Mouse (Mus musculus) thymus, adult 2 months (tissue): Measurements from ENCODE around the gene Gm49486. TPM values are rescaled to one million over a fixed set of nuclear protein-coding genes. Genes with fewer than 3 reads are reported as not detected.

ENCODE experiments used
- DNase-seq: peaks from one replicate; pipeline ENCODE4 v3.0.0; 2021
- H3K27ac ChIP-seq: fragments of 200-500 bp; 2 replicates; pipeline ENCODE4 v1.5.1; 2012; ENCODE audit warnings: low read length, control low read depth; ENCODE audit not compliant: control insufficient read depth, insufficient read depth
- H3K27me3 ChIP-seq: fragments of 200-500 bp; 2 replicates; pipeline ENCODE4 v1.6.1; 2012; ENCODE audit warnings: mild to moderate bottlenecking, low read length, moderate library complexity, mixed read lengths; ENCODE audit not compliant: control insufficient read depth, insufficient read depth
- H3K36me3 ChIP-seq: fragments of 200-500 bp; 2 replicates; pipeline ENCODE4 v1.6.1; 2012; ENCODE audit warnings: mild to moderate bottlenecking, low read length, moderate library complexity; ENCODE audit not compliant: control insufficient read depth, insufficient read depth
- H3K4me1 ChIP-seq: fragments of 200-500 bp; replicated peaks from 2 replicates; pipeline ENCODE4 v1.6.1; 2012; ENCODE audit warnings: low read length; ENCODE audit not compliant: control insufficient read depth, insufficient read depth
- H3K4me3 ChIP-seq: fragments of 200-500 bp; 2 replicates; pipeline ENCODE4 v1.5.1; 2012; ENCODE audit warnings: mild to moderate bottlenecking, low read length, control low read depth, moderate library complexity; ENCODE audit not compliant: control insufficient read depth, insufficient read depth
- CTCF ChIP-seq: fragments of 200-500 bp; IDR thresholded peaks from 2 replicates; pipeline ENCODE4 v1.5.1; 2012; ENCODE audit warnings: mild to moderate bottlenecking, control low read depth, low read length, moderate library complexity, borderline replicate concordance; ENCODE audit not compliant: control insufficient read depth, poor library complexity, insufficient read depth; ENCODE audit errors: extremely low read depth
- POLR2A ChIP-seq: fragments of 200-500 bp; IDR thresholded peaks from 2 replicates; pipeline ENCODE4 v1.6.1; 2012; ENCODE audit warnings: mild to moderate bottlenecking, low read length, control low read depth, moderate library complexity; ENCODE audit not compliant: control insufficient read depth, poor library complexity, insufficient read depth; ENCODE audit errors: extremely low read depth
- WGBS: fragments of 180-500 bp; shearing (Covaris S2); methylation state at CpG from one replicate; pipeline ENCODE4 v1.1.7; 2018; 5-methylcytosine and 5-hydroxymethylcytosine counted together
- polyA plus RNA-seq: library from polyadenylated mRNA; depleted of rRNA; stranded (reverse); fragments of >200 nt; gene quantifications from 2 replicates; pipeline ENCODE4 v1.2.3, GENCODE M21; 2012

Gm49486 gene
- polyA plus RNA-seq, 1 experiment: 0.24 TPM

DNA sequence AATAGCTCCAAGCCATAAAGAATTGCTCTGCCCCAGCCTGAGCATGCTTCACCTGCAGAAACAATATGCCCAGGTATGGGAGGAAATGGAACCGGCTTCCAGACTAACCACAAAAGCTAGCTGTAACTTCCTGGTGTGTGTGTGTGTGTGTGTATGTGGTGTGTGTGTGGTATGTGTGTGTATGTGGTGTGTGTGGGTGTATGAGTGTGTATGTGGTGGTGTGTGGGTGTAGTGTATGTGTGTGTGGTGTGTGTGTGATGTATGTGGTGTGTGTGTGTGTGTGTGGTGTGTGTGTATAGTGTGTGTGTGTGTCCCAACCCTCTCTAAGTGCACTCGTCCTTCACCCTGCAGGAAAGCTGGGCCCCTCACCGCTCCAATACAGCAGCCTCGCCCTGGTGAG is 36.2 kb downstream of the Gm49486 start:
- TF ChIP-seq POLR2A: no peak
- no peak for TF ChIP-seq CTCF
- WGBS: 27% methylated on average over 4 of the region's 4 CpGs
- no peak overlapping the region for H3K4me3 ChIP-seq
- peak; percentile 26 for DNase-seq
- no peak overlapping the region for H3K27ac ChIP-seq
- no peaks in the 10 kb centered on the region for H3K36me3 ChIP-seq
- H3K27me3 ChIP-seq: peaks cover 9% of the 10 kb centered on the region
- H3K4me1 ChIP-seq: peaks cover 21% of the 10 kb centered on the region

- Histone ChIP-seq H3K27me3 (no peaks in the 10 kb centered on the region), H3K27ac (no peak overlapping the region), H3K4me3 (no peak overlapping the region), H3K4me1 (peaks cover 22% of the 10 kb centered on the region), H3K36me3 (no peaks in the 10 kb centered on the region)
- no peak for DNase-seq
- TF ChIP-seq CTCF: no peak
- TF ChIP-seq POLR2A: no peak
- WGBS: 23% methylated on average over 1 of the region's 1 CpGs
Observed at GRCm38 (mm10) chr15:79268521-79268920, 39.3 kb downstream of the Gm49486 start.

DNA sequence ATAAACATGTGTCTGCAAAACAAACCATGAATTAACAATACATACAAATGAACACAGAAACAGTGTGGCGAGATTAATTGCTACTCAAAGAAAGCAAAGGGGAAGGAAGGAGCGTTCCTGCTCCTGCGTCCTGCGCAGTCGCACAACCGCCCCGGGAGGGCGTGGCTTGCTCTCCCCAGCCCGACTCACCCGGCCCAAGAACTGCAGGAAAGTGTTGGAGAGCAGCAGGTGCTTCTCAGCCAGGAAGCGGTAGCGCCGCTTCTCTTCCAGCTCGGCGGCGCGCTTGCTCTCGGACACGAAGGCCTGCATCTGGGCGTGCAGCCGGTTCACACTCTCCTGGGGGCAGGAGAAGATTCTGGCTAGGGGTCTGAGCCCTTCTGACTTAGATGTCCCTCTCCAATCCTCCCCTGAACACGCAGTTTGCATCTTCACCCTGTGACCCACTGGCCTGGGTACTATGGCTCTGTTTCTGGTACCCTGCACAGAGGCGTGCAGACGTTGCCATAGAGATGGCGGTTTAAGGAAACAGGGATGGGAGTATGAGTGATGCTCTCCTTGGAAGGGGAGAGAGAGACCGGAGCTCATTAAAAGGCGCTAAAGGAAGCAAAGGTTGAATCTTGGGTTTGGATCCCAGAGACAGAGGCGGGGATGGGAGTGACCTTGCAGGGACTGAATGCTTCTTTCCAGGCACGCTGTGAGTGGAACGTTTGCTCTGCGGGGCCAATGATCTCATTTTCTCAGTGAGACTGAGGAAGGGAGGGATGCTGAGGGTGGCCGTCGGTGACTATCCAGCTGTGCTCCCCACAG is 41.3 kb downstream of the Gm49486 start:
- TF ChIP-seq POLR2A (peak; percentile 95), CTCF (peak; percentile 50; the same call in 1 of the 2 replicates)
- Histone ChIP-seq H3K27me3 (no peaks in the 10 kb centered on the region), H3K36me3 (no peaks in the 10 kb centered on the region), H3K4me3 (peak overlapping the region; percentile 44), H3K27ac (peak overlapping the region; percentile 82), H3K4me1 (peaks cover 15% of the 10 kb centered on the region)
- WGBS: 2% methylated on average over 33 of the region's 33 CpGs
- DNase-seq: peak; percentile 92

GRCm38 (mm10) chr15:79271124-79271746 is 42.0 kb downstream of the Gm49486 start:
- no peaks in the 10 kb centered on the region for H3K27me3 ChIP-seq
- peak overlapping the region; percentile 44 for H3K4me3 ChIP-seq
- DNase-seq: peak; percentile 66
- 20% methylated on average over 17 of the region's 17 CpGs for WGBS
- H3K27ac ChIP-seq: peak overlapping the region; percentile 82; the same call in 1 of the 2 replicates
- TF ChIP-seq POLR2A (0 out of 2 replicates have a peak, but pooled peaks have one; percentile 28), CTCF (peak; percentile 89)
- H3K36me3 ChIP-seq: no peaks in the 10 kb centered on the region
- H3K4me1 ChIP-seq: peaks cover 10% of the 10 kb centered on the region

GRCm38 (mm10) chr15:79273020-79273419 is 43.8 kb downstream of the Gm49486 start:
- no peaks in the 10 kb centered on the region for H3K27me3 ChIP-seq
- peaks cover 10% of the 10 kb centered on the region for H3K4me1 ChIP-seq
- no peak overlapping the region for H3K4me3 ChIP-seq
- no peak overlapping the region for H3K27ac ChIP-seq
- TF ChIP-seq CTCF: no peak
- no peak for TF ChIP-seq POLR2A
- WGBS: 95% methylated on average over 10 of the region's 10 CpGs
- no peaks in the 10 kb centered on the region for H3K36me3 ChIP-seq
- DNase-seq: no peak

DNA sequence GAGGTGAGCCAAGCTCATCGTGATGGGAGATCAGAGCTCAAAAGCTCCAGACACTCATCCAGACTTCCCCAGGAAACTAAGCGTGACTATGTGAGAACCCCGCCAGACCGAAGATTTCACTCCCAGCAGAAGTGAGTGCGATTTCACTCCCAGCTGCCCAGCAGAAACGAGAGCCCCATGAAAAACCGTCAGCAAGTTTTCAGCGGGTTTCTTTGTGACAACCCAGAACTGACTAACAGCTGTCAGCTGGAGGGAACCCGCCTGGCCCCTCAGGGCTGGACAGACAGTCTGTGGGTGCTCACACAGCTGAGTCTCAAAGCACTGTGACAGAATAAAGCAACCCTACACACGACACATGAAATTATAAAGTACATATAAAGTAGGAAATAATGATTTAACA is 48.5 kb downstream of the Gm49486 start:
- Histone ChIP-seq H3K4me1 (peaks cover 12% of the 10 kb centered on the region), H3K27me3 (no peaks in the 10 kb centered on the region), H3K4me3 (no peak overlapping the region), H3K36me3 (no peaks in the 10 kb centered on the region), H3K27ac (no peak overlapping the region)
- no peak for TF ChIP-seq POLR2A
- TF ChIP-seq CTCF: no peak
- DNase-seq: no peak
- 75% methylated on average over 10 of the region's 10 CpGs for WGBS
